Mouse (Mus musculus): Measurements from ENCODE around the gene 1700013G24Rik. TPM values are rescaled to one million over a fixed set of nuclear protein-coding genes. Genes with fewer than 3 reads are reported as not detected.
A peak's percentile ranks its signal among the peaks of the same experiment; 100 is the strongest.

1700013G24Rik gene
- polyA plus RNA-seq, 1 experiment from 2014 or later = not detected

- H3K27ac ChIP-seq = peak overlapping the region; percentile 91
- peak overlapping the region; percentile 39 for H3K4me2 ChIP-seq
- peaks cover 66% of the 10 kb centered on the region for H3K4me1 ChIP-seq
- no peaks in the 10 kb centered on the region for H3K36me3 ChIP-seq
- H3K4me3 ChIP-seq = peak overlapping the region; percentile 7; the same call in 1 of the 2 replicates
- peak overlapping the region; percentile 59 for H3K9ac ChIP-seq
- no peaks in the 10 kb centered on the region for H3K27me3 ChIP-seq
- peak; percentile 52; the same call in 1 of the 2 replicates for ATAC-seq (ENCODE audit: insufficient number of reproducible peaks, insufficient read depth, low FRiP score, low TSS enrichment, low read depth)
- 20% methylated on average over 12 of the region's 12 CpGs for WGBS
- no peaks in the 10 kb centered on the region for H3K9me3 ChIP-seq
Measured at GRCm38 (mm10) chr4:137488571-137489303, 35.7 kb downstream of the 1700013G24Rik start.

DNA sequence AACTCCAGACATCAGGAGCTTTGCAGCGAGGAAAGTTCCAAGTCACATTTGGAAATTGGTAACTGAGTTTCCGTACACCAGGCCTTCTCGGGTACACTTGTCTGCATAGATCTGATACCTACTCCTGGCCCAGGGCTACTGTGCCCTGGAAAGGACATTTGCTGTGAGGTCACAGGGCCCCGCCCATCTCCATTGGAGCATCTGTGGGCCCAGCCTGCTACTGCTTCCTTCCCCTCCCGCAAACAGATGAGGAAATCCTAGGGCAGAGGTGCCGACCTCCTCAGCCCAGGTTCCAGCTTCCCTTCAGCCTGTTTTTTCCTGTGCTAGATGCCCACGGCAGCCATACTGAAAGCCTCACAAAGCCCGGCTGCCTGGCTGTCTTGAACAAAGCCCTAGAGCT, 36.9 kb downstream of the 1700013G24Rik start:
- no peak overlapping the region for H3K4me3 ChIP-seq
- no peak overlapping the region for H3K4me2 ChIP-seq
- no peaks in the 10 kb centered on the region for H3K36me3 ChIP-seq
- 45% methylated on average over 8 of the region's 8 CpGs for WGBS
- H3K9ac ChIP-seq = peak overlapping the region; percentile 59
- H3K9me3 ChIP-seq = no peaks in the 10 kb centered on the region
- peaks cover 66% of the 10 kb centered on the region for H3K4me1 ChIP-seq
- ATAC-seq (ENCODE audit: insufficient number of reproducible peaks, insufficient read depth, low FRiP score, low TSS enrichment, low read depth) = no peak
- H3K27me3 ChIP-seq = no peaks in the 10 kb centered on the region
- peak overlapping the region; percentile 91 for H3K27ac ChIP-seq

DNA sequence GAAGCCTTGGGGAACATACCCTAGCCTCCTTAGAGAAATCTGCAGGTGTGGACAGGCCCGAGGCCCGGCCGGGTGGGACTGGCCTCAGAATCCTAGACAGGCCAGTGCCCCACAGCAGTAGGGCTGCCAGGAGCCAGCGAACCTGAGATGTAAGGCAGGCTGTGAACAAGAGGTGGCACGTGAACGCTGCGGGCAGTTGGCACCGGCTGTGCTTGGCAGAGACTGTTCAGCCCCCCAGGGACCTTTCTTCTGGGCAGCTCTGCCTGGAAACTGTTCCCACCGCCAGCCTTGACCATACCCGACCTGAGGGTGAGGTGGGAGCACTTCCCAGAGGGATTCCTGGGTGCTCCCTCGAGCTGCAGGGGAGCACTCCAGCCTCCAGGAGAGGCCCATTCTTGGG, 39.5 kb downstream of the 1700013G24Rik start:
- H3K4me1 ChIP-seq = peaks cover 56% of the 10 kb centered on the region
- no peak overlapping the region for H3K4me3 ChIP-seq
- no peaks in the 10 kb centered on the region for H3K27me3 ChIP-seq
- H3K9ac ChIP-seq = no peak overlapping the region
- H3K9me3 ChIP-seq = no peaks in the 10 kb centered on the region
- WGBS = 75% methylated on average over 11 of the region's 11 CpGs
- no peak for ATAC-seq (ENCODE audit: insufficient number of reproducible peaks, insufficient read depth, low FRiP score, low TSS enrichment, low read depth)
- no peak overlapping the region for H3K4me2 ChIP-seq
- no peaks in the 10 kb centered on the region for H3K36me3 ChIP-seq
- peak overlapping the region; percentile 17; the same call in 1 of the 2 replicates for H3K27ac ChIP-seq

- Histone ChIP-seq H3K4me3 (no peak overlapping the region), H3K4me1 (peaks cover 56% of the 10 kb centered on the region), H3K27me3 (no peaks in the 10 kb centered on the region), H3K36me3 (no peaks in the 10 kb centered on the region), H3K27ac (0 out of 2 replicates have a peak overlapping the region, but pooled peaks have one; percentile 17), H3K9me3 (no peaks in the 10 kb centered on the region), H3K4me2 (no peak overlapping the region), H3K9ac (no peak overlapping the region)
- no peak for ATAC-seq (ENCODE audit: insufficient number of reproducible peaks, insufficient read depth, low FRiP score, low TSS enrichment, low read depth)
- WGBS = 88% methylated on average over 4 of the region's 4 CpGs
Measured at GRCm38 (mm10) chr4:137493187-137493586, 40.1 kb downstream of the 1700013G24Rik start.

- Histone ChIP-seq H3K4me1 (peaks cover 52% of the 10 kb centered on the region), H3K4me2 (no peak overlapping the region), H3K9ac (peak overlapping the region; percentile 54), H3K27ac (peak overlapping the region; percentile 68), H3K36me3 (no peaks in the 10 kb centered on the region), H3K4me3 (no peak overlapping the region), H3K27me3 (no peaks in the 10 kb centered on the region), H3K9me3 (no peaks in the 10 kb centered on the region)
- 10% methylated on average over 19 of the region's 19 CpGs for WGBS
- ATAC-seq (ENCODE audit: insufficient number of reproducible peaks, insufficient read depth, low FRiP score, low TSS enrichment, low read depth) = peak; percentile 63
Measured at GRCm38 (mm10) chr4:137494751-137495500, 41.8 kb downstream of the 1700013G24Rik start.

- H3K4me1 ChIP-seq = peaks cover 49% of the 10 kb centered on the region
- 58% methylated on average over 6 of the region's 6 CpGs for WGBS
- H3K9ac ChIP-seq = no peak overlapping the region
- H3K4me2 ChIP-seq = no peak overlapping the region
- peak overlapping the region; percentile 68 for H3K27ac ChIP-seq
- H3K36me3 ChIP-seq = no peaks in the 10 kb centered on the region
- H3K9me3 ChIP-seq = no peaks in the 10 kb centered on the region
- H3K4me3 ChIP-seq = no peak overlapping the region
- 0 out of 2 replicates have a peak, but pooled peaks have one; percentile 16 for ATAC-seq (ENCODE audit: insufficient number of reproducible peaks, insufficient read depth, low FRiP score, low TSS enrichment, low read depth)
- no peaks in the 10 kb centered on the region for H3K27me3 ChIP-seq
Measured at GRCm38 (mm10) chr4:137495501-137496100, 42.5 kb downstream of the 1700013G24Rik start.

GRCm38 (mm10) chr4:137497367-137497766, 44.3 kb downstream of the 1700013G24Rik start:
- Histone ChIP-seq H3K36me3 (peaks cover 16% of the 10 kb centered on the region), H3K27ac (peak overlapping the region; percentile 77), H3K9ac (peak overlapping the region; percentile 36; the same call in 1 of the 2 replicates), H3K4me1 (peaks cover 49% of the 10 kb centered on the region), H3K4me3 (no peak overlapping the region), H3K4me2 (no peak overlapping the region), H3K9me3 (no peaks in the 10 kb centered on the region), H3K27me3 (no peaks in the 10 kb centered on the region)
- no peak for ATAC-seq (ENCODE audit: insufficient number of reproducible peaks, insufficient read depth, low FRiP score, low TSS enrichment, low read depth)
- WGBS = 60% methylated on average over 5 of the region's 5 CpGs

GRCm38 (mm10) chr4:137497892-137498722, 45.0 kb downstream of the 1700013G24Rik start:
- H3K4me3 ChIP-seq = no peak overlapping the region
- ATAC-seq (ENCODE audit: insufficient number of reproducible peaks, insufficient read depth, low FRiP score, low TSS enrichment, low read depth) = no peak
- H3K9me3 ChIP-seq = no peaks in the 10 kb centered on the region
- peak overlapping the region; percentile 77 for H3K27ac ChIP-seq
- no peak overlapping the region for H3K4me2 ChIP-seq
- no peaks in the 10 kb centered on the region for H3K27me3 ChIP-seq
- peaks cover 24% of the 10 kb centered on the region for H3K36me3 ChIP-seq
- peaks cover 49% of the 10 kb centered on the region for H3K4me1 ChIP-seq
- WGBS = 35% methylated on average over 9 of the region's 9 CpGs
- H3K9ac ChIP-seq = peak overlapping the region; percentile 36; the same call in 1 of the 2 replicates

DNA sequence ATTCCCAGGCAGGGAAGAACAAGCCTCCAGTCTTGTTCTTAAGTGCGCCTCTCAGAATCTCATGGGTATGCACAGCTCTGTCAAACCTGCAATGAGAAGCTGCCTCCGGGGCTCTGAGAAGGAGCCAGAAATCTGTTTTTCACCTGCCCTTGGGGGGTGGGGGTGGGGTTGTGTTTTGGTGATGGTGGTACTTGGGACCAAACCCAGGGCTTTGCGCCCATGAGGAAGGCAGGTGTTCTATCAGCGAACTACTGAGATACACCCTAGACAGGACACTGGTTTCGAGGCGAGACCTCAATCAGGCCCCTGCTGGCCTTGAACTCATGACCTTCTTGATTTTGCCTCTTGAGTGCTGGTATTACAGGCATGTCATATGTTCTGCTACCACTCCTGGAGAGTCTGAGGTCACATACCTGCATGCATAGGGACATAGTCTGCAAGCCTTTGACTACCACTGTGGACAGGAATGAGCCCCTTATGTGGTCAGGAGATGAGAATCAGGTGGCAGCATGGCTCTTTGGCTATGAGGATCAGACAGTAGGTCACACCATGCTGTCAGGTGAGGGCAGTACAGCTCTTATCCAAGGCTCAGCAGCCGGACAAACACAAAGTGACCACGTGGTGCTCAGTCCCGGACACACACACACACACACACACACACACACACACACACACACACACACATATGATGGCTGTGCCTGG, 45.9 kb downstream of the 1700013G24Rik start:
- H3K9ac ChIP-seq = no peak overlapping the region
- WGBS = 78% methylated on average over 9 of the region's 9 CpGs

DNA sequence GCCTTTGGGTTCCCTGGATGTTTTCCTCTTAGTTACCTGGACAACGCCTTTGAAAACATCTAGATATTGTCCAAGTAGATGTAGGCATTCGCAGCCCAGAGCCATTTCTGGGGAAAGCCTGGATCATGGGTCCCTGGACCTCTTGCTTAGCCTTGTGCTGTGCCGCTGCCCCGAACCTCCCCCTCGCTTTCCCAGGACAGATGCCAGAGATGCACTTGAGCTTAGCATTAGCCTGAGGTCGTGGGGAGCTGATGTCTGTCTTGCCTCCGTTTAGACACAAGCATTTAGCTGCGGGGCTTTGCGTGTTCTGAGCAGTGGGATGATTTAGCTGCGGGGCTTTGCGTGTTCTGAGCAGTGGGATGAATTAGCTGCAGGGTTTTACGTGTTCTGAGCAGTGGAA, 47.1 kb downstream of the 1700013G24Rik start:
- H3K9me3 ChIP-seq = no peaks in the 10 kb centered on the region
- no peak overlapping the region for H3K9ac ChIP-seq
- H3K4me3 ChIP-seq = no peak overlapping the region
- H3K27ac ChIP-seq = no peak overlapping the region
- H3K36me3 ChIP-seq = peaks cover 41% of the 10 kb centered on the region
- H3K4me1 ChIP-seq = peaks cover 38% of the 10 kb centered on the region
- ATAC-seq (ENCODE audit: insufficient number of reproducible peaks, insufficient read depth, low FRiP score, low TSS enrichment, low read depth) = no peak
- no peak overlapping the region for H3K4me2 ChIP-seq
- H3K27me3 ChIP-seq = no peaks in the 10 kb centered on the region
- 72% methylated on average over 12 of the region's 12 CpGs for WGBS

More for the DNA sequence above, 45.9 kb downstream of the 1700013G24Rik start:
- Histone ChIP-seq H3K27ac (peak overlapping the region; percentile 77), H3K4me2 (no peak overlapping the region), H3K27me3 (no peaks in the 10 kb centered on the region), H3K4me3 (no peak overlapping the region), H3K36me3 (peaks cover 33% of the 10 kb centered on the region), H3K4me1 (peaks cover 49% of the 10 kb centered on the region), H3K9me3 (no peaks in the 10 kb centered on the region)
- ATAC-seq (ENCODE audit: insufficient number of reproducible peaks, insufficient read depth, low FRiP score, low TSS enrichment, low read depth) = no peak
